Mouse (Mus musculus) thymus, postnatal 10 days (tissue): Measurements from ENCODE around the gene Ccdc33.

Source experiments
- DNase-seq, 2 experiments: peaks; one replicate each; pipeline ENCODE4 v3.0.0; 2021; ENCODE audit warnings: low spot score in 2 of 2

Gene Ccdc33

DNA sequence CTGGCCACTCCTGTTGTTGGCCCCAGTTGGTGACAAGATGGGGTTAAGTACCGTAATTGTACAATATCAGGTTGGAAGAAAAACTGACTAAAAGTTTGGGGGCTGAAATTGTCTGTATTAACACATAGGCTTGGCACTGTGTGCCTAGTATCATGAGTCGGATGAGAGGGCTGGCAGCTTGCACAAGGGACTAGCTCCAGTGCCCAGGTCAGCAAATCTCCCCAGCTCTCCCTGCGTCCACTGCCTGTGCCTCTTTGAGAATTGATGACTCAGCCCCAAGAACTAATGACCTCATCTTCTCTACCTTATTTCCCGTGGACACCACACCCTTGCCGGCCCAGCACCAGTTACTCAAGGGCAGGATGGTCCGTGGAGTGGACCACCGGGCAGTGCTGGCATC lies 68.8 kb downstream of the Ccdc33 start:
- DNase-seq, result no peak

GRCm38 (mm10) chr9:58049186-58049585 lies 69.4 kb downstream of the Ccdc33 start:
- no peak for DNase-seq

DNA sequence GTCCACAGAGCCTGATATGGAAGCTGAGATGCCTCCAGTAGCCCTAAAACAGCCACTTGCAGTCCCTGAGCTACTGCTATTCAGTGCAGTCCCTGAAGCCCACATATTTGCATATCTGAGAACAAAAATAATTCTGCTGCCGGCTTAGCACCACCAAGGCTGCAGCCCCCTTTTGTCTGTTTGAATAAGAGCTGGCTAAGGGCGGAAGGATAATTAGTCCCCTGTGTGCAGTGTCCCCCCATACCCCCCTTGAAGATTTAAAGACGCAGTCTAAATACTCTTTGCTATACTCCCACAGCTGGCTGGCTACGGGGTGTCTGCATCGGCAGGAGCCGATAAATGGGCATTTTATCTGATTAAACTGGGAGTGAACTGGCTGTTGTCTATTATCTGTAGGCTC lies 70.0 kb downstream of the Ccdc33 start:
- no peak for DNase-seq

- DNase-seq, result no peak
Observed at GRCm38 (mm10) chr9:58047061-58047460, 71.6 kb downstream of the Ccdc33 start.

DNA sequence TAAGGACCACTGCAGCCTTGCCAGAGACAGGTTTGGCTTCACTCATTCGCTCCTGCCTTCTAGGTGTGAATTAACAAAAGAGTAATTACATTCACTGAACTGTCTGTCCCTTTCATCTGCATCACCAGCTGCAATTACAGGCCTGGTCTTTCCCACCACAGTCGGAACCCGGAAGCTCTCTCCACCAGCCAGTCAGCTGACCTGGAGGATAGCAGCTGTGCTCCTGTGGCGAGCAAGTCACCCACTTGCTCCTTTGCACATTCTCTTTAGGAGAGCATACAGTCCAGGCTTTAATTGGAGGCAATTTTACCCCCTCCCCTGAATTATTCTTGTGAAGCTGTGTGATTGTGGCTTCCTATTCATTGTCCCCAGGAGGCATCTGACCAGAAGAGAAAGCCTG lies 73.0 kb downstream of the Ccdc33 start:
- no peak for DNase-seq

- DNase-seq, result no peak
Observed at GRCm38 (mm10) chr9:58044828-58045227, 73.8 kb downstream of the Ccdc33 start.

DNA sequence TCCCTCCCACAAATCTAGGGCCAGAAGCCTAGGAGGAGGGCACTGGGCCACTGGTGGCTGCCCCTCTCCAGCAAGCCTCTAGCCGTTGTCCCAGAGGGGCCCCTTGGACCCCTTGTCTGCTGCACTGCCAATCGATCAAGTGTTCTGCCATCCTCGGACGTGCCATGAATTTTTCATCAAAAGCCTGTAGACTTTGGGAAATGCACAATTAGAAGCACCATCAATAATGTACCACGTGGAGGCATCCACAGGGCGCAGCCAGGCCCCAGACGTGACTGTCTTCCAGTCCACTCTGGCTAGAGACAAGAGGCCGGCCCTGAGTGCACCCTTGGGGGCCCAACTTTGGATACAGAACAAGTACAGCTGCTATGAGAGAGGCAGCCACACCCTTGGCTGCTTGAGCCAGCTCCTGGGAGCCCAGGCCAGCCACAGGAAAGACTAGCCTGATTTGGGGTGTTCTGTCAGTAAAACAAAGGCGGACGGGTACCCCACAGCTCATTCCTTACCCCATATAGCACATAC lies 75.1 kb downstream of the Ccdc33 start:
- DNase-seq, result no peak

GRCm38 (mm10) chr9:58042391-58042790 lies 76.2 kb downstream of the Ccdc33 start:
- no peak for DNase-seq

GRCm38 (mm10) chr9:58040977-58041376 lies 77.6 kb downstream of the Ccdc33 start:
- DNase-seq, result no peak

DNA sequence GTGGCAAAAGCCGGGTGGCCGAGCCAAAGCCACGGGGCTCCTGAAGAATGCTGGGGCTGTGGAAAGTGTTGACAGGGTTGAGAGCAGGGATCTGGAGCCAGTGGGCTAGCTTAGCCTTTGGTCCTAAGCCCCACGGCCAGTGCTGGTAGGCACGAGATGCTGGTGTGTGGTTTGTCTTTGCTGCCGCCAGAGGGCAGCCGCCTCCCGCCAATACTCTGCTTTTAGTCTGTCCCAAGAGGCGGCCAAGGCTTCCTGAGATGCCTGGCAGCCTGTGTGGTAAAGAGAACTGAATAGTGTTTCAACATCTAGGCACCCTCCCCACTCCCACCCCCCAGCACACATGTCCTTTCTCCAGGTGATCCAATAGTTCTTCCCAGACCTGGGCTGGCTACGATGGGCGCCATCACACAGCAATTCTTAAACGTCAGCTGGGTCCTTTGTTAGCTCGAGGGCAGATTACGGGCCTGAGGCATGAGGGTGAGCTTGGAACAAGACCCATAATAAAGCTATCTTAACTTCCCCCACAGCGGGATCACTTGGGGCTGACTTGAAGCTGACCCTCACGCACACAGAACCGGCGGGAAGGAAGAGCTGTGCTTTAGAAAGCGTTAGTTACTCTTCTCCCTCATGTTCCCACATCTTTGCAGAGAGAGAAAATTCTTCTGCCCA lies 80.0 kb downstream of the Ccdc33 start:
- peak; percentile 28 to 69 for DNase-seq

DNA sequence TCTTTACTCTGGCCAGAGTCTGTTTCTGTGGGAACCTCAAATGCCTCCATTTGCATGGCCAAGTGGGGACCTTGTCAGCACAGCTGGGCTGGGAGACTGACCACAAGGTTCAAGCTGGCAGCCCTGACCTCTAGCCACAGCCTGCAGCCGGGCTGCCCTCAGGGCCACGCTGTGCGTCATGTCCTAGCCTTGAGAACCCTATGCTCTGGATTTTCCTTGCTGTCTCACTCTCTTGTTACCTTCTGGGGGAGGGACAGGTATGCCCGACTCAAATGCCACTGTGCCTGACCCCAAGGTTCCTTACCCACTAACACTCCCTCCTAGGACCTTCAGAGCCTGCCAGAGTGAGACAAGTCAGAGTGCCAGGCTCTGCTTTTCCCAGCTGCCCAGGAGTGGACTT lies 81.7 kb downstream of the Ccdc33 start:
- DNase-seq, result no peak

GRCm38 (mm10) chr9:58035951-58036698 lies 82.5 kb downstream of the Ccdc33 start:
- no peak for DNase-seq

DNA sequence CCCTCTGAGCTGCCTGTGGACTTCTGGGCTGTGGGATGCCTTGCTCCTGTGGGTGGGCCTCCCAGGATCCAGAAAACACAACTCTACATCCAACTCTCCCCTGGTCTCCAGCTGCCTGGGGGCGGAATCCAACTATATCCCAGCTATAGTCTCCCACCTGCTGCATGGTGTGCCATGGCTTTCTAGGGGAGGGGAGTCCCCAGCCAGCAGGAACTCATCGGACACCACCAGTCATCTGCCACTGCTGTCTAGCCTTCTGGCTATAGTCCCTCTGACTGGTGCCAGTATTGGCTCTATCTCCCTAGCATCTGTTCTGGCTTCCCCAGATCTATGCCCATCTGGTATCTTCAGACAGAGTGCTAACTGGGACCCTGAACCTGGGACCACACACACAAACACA lies 83.1 kb downstream of the Ccdc33 start:
- DNase-seq, result no peak

DNA sequence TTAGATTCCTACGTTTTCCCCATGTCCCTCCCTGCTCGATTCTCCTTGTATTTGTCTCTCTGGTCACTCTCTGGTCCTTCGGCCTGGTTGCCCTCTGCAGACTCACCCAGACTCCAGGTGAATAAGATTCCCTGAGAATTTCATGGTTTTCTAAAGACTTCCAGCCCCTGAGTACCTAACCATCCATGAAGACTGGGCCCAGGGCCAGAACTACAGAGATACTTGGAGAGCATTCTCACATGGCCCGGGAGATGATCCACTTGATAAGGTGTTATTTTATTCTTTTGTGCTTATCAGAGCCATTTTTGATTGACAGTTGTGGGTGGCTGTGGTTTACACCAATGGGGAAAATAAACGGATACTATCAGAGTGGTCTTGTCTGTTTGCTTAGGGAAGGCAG lies 86.7 kb downstream of the Ccdc33 start:
- no peak for DNase-seq

- DNase-seq, result no peak
Observed at GRCm38 (mm10) chr9:58029635-58030034, 89.0 kb downstream of the Ccdc33 start.

GRCm38 (mm10) chr9:58028841-58029240 lies 89.8 kb downstream of the Ccdc33 start:
- no peak for DNase-seq

DNA sequence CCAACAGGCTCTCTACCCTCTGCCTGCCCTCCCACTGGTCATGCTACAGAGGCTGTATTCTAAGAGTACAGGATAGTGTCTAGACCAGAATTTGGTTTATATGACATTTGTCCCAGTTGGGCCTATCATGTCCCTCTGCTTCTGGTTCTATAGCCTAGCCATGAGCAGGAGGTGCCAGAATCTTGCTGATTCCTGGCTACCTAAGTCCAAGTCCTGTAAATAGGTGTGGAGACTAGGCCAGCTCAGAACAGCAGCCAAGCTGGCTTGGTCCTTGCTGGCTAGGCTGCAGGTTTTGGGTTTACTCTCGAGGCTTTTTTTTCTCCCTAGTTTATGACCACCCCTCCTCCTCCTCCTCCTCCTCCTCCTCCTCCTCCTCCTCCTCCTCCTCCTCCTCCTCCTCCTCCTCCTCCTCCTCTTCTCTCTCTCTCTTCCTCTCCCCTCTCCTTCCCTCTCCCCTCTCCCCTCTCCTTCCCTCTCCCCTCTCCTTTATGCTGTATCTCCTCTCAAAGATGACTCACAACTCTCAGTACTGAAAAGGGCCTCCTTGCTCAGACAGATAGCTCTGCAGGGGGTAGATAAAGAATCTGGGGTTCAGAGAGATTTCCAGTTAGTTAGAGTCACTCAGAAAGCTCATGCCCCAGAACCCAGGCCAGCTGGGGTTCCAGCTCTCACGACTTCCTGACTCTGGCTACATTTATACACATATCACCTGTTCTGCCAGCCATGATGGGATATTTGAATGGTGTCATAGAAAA lies 91.0 kb downstream of the Ccdc33 start:
- DNase-seq, result no peak

DNA sequence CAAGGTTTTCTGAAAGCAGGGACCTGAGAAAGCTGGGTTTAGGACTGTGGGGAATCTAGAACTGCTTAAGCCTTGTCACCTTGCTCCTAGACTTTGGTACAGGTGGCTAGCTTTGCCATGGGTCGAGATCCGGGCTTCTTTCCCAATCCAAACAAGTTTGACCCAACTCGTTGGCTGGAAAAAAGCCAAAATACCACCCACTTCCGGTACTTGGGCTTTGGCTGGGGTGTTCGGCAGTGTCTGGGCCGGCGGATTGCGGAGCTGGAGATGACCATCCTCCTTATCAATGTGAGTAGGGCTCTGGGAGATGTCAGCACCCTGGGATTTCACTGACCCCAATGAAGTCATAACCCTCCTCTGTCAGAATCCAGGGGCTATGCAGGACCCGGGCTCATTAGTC lies 92.6 kb downstream of the Ccdc33 start:
- DNase-seq, result no peak

GRCm38 (mm10) chr9:58018385-58018784 lies 100.2 kb downstream of the Ccdc33 start:
- DNase-seq, result no peak

DNA sequence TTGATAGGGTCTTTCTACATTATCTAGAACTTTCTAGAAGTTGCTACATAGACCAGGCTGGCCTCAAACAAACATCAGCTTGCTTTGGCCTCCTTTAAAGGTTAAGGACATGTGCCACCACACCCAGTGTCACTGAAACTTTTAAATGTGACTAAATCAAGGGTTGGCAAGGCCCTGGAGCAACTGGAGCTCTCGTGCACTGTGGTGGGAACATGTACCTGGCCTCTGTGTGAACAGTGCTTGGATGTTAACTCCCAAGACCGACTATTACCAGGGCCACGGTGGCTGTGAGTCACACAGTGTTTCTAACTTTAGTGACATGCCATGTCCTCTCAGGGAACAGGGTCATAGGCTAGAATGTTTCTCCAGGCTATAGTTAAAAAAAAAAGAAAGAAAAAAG lies 101.7 kb downstream of the Ccdc33 start:
- DNase-seq, result no peak

DNA sequence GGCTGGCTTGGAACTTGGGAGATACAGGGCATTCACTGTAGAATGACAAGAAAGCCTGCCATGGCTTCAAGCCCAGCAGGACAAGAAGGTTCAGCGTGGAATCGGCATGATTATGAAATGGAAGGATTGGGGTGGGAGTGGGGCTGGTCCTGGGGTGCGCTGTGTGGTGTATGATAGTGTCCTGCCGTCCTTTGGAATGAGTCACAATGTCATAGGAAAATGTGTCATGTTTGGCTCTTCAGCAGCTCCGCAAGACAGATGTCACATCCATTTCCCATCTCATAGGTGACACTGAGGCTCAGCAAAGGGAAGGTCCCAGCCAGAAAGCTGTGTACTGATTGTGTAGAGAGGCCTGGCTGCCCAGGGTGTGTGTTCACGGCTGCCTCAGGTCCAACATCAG lies 102.8 kb downstream of the Ccdc33 start:
- no peak for DNase-seq

DNA sequence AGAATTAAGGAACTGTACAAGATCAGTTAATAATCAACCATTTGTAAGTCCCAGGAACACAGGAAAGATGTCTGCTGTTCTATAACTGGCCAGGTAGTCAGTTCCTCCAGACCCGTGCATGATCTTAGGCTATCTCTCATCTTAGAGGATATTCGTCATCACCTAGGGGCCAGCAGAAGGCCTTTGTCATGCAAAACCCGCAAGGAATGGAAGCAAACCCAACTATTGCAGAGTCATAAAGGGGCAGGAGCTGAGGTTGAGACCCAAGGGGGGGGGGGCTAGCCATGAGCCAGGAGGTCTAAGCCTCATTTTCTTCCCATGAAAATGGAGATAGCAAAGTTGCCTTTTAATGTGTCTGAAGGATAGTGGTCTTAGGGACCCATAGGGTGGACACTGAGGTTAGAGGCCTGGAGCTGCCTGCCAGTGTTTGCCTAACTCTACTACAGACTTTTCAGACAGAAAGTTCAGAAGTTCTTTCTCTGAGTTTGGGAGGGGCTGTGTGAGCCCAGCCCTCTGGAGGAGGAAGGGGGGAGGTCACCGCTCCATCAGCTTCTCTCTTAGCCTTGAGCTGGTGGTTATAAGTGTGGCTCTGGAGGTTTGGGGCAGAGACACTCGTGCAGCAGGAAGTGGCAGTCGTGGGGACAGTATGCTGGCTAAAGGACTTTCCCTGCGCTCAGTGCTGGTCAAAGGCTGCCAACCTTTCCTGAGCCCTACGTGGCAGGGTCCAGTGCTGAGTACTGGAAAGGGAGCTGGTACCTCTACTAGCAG lies 104.0 kb downstream of the Ccdc33 start:
- DNase-seq, result no peak
